ENCODE assay signal across 15 mouse cellular contexts in the genomic region with DNA sequence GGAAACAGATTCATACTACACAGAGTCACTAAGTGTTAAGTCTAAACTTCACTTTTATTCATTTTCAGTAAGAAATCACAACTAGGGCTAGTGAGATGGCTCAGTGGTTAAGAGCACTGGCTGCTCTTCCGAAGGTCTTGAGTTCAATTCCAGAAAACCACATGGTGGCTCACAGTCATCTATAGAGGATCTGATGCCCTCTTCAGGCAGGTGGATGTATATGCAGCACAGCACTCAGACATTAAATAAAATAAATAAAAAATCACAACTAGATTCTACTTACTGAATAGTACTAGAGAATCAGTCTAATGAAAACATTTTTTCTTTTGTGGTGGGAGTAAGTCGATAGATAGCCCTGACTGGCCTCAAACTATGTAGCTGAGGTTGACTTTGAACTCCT. TPM values are rescaled to one million over a fixed set of nuclear protein-coding genes. Genes with fewer than 3 reads are reported as not detected.
A peak's percentile ranks its signal among the peaks of the same experiment; 100 is the strongest.
DNase-seq lines count a peak whose midpoint lies in the region; ATAC-seq and TF ChIP-seq lines count a peak whose summit lies in the region.
"Had no signal": no experiment of that assay in that cellular context is flagged by ENCODE, and none has a peak within 500 bp of the region (broad histone marks: within the 10 kb centered on the region; RNA-seq: fewer than 3 reads in every experiment).

No protein-coding gene starts in this region.

- H3K9me3 ChIP-seq in liver, postnatal 0 days (ENCODE audit: low read length), result no peaks in the 10 kb centered on the region
- no peaks in the 10 kb centered on the region for H3K9me3 ChIP-seq in liver, embryonic 12.5 days (replicated peaks)
- H3K9me3 ChIP-seq in hindbrain, embryonic 16.5 days (ENCODE audit: control insufficient read depth, low read length), result no peaks in the 10 kb centered on the region
- H3K9me3 ChIP-seq: embryonic facial prominence, embryonic 12.5 days had no signal

- no peak overlapping the region for H3K4me3 ChIP-seq in liver, postnatal 0 days (ENCODE audit: low read depth, low read length)
- no peak overlapping the region for H3K4me3 ChIP-seq in liver, embryonic 12.5 days
- H3K4me3 ChIP-seq in hindbrain, embryonic 16.5 days (ENCODE audit: low read length), result no peak overlapping the region
- H3K4me3 ChIP-seq: embryonic facial prominence, embryonic 12.5 days had no signal

- H3K4me2 ChIP-seq in liver, postnatal 0 days (ENCODE audit: low read depth, low read length), result no peak overlapping the region
- H3K4me2 ChIP-seq in liver, embryonic 12.5 days, result no peak overlapping the region
- H3K4me2 ChIP-seq in hindbrain, embryonic 16.5 days (ENCODE audit: low read length), result no peak overlapping the region
- H3K4me2 ChIP-seq: embryonic facial prominence, embryonic 12.5 days had no signal

- no peak for ATAC-seq in liver, postnatal 0 days
- ATAC-seq in liver, embryonic 12.5 days, result no peak
- peak; percentile 77 for ATAC-seq in CD4-positive, CD25-positive, alpha-beta regulatory T cell, adult 4 months
- ATAC-seq in megakaryocyte progenitor cell, adult 5-6 weeks (replicated peaks; ENCODE audit: poor library complexity), result peak; percentile 72
- no peak for ATAC-seq in hindbrain, embryonic 16.5 days
- ATAC-seq: forebrain, embryonic 14.5 days had no signal

- no peak for DNase-seq in liver, postnatal 0 days
- DNase-seq in T-cell, adult 2 months (ENCODE audit: low spot score), result peak; percentile 26
- DNase-seq in lung, postnatal 14 days, result no peak
- no peak for DNase-seq in frontal cortex, postnatal 14 days (ENCODE audit: low spot score in 2 of 2)
- DNase-seq: cerebellum, adult 9-10 months; heart, postnatal 36 days; kidney, adult 8-10 months; spleen, adult 18-20 months; thymus, adult 2 months had no signal

- no peak for TF ChIP-seq EP300 in liver, postnatal 0 days (IDR thresholded peaks at IDR 0.05; ENCODE audit: low read depth)

- TF ChIP-seq CTCF in liver, postnatal 0 days (IDR thresholded peaks at IDR 0.05; ENCODE audit: low read depth), result peak; percentile 58

- 55% methylated on average over 2 of the region's 2 CpGs for WGBS in liver, postnatal 0 days (ENCODE audit: insufficient replicate concordance)
- 50% methylated on average over 2 of the region's 2 CpGs for WGBS in liver, embryonic 12.5 days (ENCODE audit: insufficient replicate concordance)
- WGBS in hindbrain, embryonic 16.5 days, result 70% methylated on average over 2 of the region's 2 CpGs

- no peaks in the 10 kb centered on the region for H3K27me3 ChIP-seq in liver, postnatal 0 days (ENCODE audit: insufficient read depth, low read length)
- H3K27me3 ChIP-seq in liver, embryonic 12.5 days (replicated peaks), result no peaks in the 10 kb centered on the region
- H3K27me3 ChIP-seq in hindbrain, embryonic 16.5 days (replicated peaks; ENCODE audit: control insufficient read depth, insufficient read depth, low read length), result no peaks in the 10 kb centered on the region
- H3K27me3 ChIP-seq: embryonic facial prominence, embryonic 12.5 days had no signal

- H3K9ac ChIP-seq in liver, postnatal 0 days (replicated peaks), result no peak overlapping the region
- no peak overlapping the region for H3K9ac ChIP-seq in liver, embryonic 12.5 days
- H3K9ac ChIP-seq in hindbrain, embryonic 16.5 days (ENCODE audit: low read depth, low read length), result no peak overlapping the region
- H3K9ac ChIP-seq: embryonic facial prominence, embryonic 12.5 days had no signal

- H3K4me1 ChIP-seq in liver, postnatal 0 days (ENCODE audit: insufficient read depth), result peaks cover 3% of the 10 kb centered on the region; the same call in 1 of the 2 replicates
- H3K4me1 ChIP-seq in liver, embryonic 12.5 days, result peaks cover 14% of the 10 kb centered on the region
- no peaks in the 10 kb centered on the region for H3K4me1 ChIP-seq in hindbrain, embryonic 16.5 days (ENCODE audit: control insufficient read depth, insufficient read depth, low read depth, low read length)
- H3K4me1 ChIP-seq: embryonic facial prominence, embryonic 12.5 days had no signal

- H3K36me3 ChIP-seq in liver, postnatal 0 days (replicated peaks; ENCODE audit: insufficient read depth, low read length), result no peaks in the 10 kb centered on the region
- no peaks in the 10 kb centered on the region for H3K36me3 ChIP-seq in liver, embryonic 12.5 days
- H3K36me3 ChIP-seq in hindbrain, embryonic 16.5 days (ENCODE audit: control insufficient read depth, insufficient read depth, low read length), result no peaks in the 10 kb centered on the region
- H3K36me3 ChIP-seq: embryonic facial prominence, embryonic 12.5 days had no signal

- no peak overlapping the region for H3K27ac ChIP-seq in liver, postnatal 0 days (ENCODE audit: low read depth)
- no peak overlapping the region for H3K27ac ChIP-seq in liver, embryonic 12.5 days
- no peak overlapping the region for H3K27ac ChIP-seq in hindbrain, embryonic 16.5 days (ENCODE audit: low read depth, low read length)
- H3K27ac ChIP-seq: embryonic facial prominence, embryonic 12.5 days had no signal

RNA-seq across cellular contexts. Expression of a gene that starts 6.1 kb away (rescaled TPM):
- 9.8 and 10.3 TPM in 2 replicates for polyA plus RNA-seq in liver, postnatal 0 days (2015; fragmentation: Nextera tagmentation; extraction: Ambion mirVana)
- 16.4 and 17.0 TPM in 2 replicates for polyA plus RNA-seq in liver, embryonic 12.5 days (2016; fragmentation: Nextera tagmentation; extraction: Ambion mirVana)
- polyA plus RNA-seq in CD4-positive, CD25-positive, alpha-beta regulatory T cell, adult 4 months (2017; shearing (Covaris generic)), result 1 to 10 TPM; 3.1 to 3.7 TPM
- 33.0 and 33.2 TPM in 2 replicates for total RNA-seq in megakaryocyte progenitor cell, adult 5-6 weeks (2015)
- total RNA-seq in megakaryocyte progenitor cell, adult 5-6 weeks (2017), result 29.2 and 29.4 TPM in 2 replicates
- 9.6 and 11.5 TPM in 2 replicates for polyA plus RNA-seq in hindbrain, embryonic 16.5 days (2015; fragmentation: Nextera tagmentation; extraction: Ambion mirVana)

Comparison
In these comparisons a context has a peak if more than half of its experiments do, and no peak if none do; other contexts are left out.
1. ATAC-seq: peak in CD4-positive, CD25-positive, alpha-beta regulatory T cell, adult 4 months (single experiment) and megakaryocyte progenitor cell, adult 5-6 weeks (single experiment); none in liver, postnatal 0 days (single experiment), liver, embryonic 12.5 days (single experiment) and hindbrain, embryonic 16.5 days (single experiment).